Mouse (Mus musculus) embryonic fibroblast, embryonic 13.5 days (primary cell): ENCODE measurements around the gene Samt1. TPM values are rescaled to one million over a fixed set of nuclear protein-coding genes. Genes with fewer than 3 reads are reported as not detected.
"Not testable (repeated sequence)": the region's sequence is repeated elsewhere in the genome, so short reads cannot be mapped to it uniquely, and the experiment has no call there.

Experiments
- H3K27ac ChIP-seq: 2 replicates; pipeline ENCODE4 v1.5.1; 2012; ENCODE audit warnings: low read length, control low read depth, inconsistent platforms; ENCODE audit not compliant: insufficient read depth
- H3K4me1 ChIP-seq: 2 replicates; pipeline ENCODE4 v1.6.1; 2011; ENCODE audit warnings: low read length; ENCODE audit not compliant: control insufficient read depth, insufficient read depth
- H3K4me3 ChIP-seq: 2 replicates; pipeline ENCODE4 v1.5.1; 2011; ENCODE audit warnings: mild to moderate bottlenecking, control low read depth, low read length; ENCODE audit not compliant: insufficient read depth
- CTCF ChIP-seq: IDR thresholded peaks from 2 replicates; pipeline ENCODE4 v1.5.1; 2011; ENCODE audit warnings: mild to moderate bottlenecking, control low read depth, low read length, moderate library complexity, borderline replicate concordance; ENCODE audit not compliant: insufficient read depth
- POLR2A ChIP-seq: IDR thresholded peaks from 2 replicates; pipeline ENCODE4 v1.6.1; 2011; ENCODE audit warnings: low read depth, mild to moderate bottlenecking, control low read depth, low read length, moderate library complexity
- polyA plus RNA-seq: library from polyadenylated mRNA; stranded (reverse); fragments of >200 nt; gene quantifications from 2 replicates; pipeline ENCODE4 v1.2.4, GENCODE M21; 2011; ENCODE audit warnings: low read depth; ENCODE audit not compliant: missing spikeins, insufficient read length

The Samt1 gene
- not detected in 2 replicates for polyA plus RNA-seq

DNA sequence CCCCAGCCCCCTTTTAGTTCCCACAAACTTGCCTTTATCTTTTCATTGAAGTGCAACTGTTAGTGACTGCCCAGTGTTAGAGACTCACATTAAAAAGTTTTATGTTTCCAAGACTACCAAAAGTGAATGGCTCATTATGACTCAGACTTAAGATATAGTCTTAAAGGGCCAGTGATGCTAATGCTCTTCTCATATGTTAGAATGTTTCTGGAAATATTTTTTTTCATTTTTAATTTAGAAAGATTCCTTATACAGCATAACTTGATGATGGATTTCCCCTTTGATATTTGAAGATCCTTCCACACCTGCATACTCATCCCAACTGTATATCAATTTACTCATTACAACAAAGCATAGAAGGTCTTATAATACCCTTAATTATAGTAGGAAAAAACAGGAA is at the start of gene Samt1:
TSS of gene Samt1 (minus strand) at position 101 of the 400 bp plus-strand sequence.
- not testable (repeated sequence) for H3K27ac ChIP-seq, H3K4me1 ChIP-seq, H3K4me3 ChIP-seq

DNA sequence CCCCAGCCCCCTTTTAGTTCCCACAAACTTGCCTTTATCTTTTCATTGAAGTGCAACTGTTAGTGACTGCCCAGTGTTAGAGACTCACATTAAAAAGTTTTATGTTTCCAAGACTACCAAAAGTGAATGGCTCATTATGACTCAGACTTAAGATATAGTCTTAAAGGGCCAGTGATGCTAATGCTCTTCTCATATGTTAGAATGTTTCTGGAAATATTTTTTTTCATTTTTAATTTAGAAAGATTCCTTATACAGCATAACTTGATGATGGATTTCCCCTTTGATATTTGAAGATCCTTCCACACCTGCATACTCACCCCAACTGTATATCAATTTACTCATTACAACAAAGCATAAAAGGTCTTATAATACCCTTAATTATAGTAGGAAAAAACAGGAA is 42.5 kb upstream of the Samt1 start, which contains the start of gene Gm10057:
TSS of gene Gm10057 (minus strand) at position 101 of the 400 bp plus-strand sequence.
- not testable (repeated sequence) for H3K4me3 ChIP-seq, H3K27ac ChIP-seq, H3K4me1 ChIP-seq

DNA sequence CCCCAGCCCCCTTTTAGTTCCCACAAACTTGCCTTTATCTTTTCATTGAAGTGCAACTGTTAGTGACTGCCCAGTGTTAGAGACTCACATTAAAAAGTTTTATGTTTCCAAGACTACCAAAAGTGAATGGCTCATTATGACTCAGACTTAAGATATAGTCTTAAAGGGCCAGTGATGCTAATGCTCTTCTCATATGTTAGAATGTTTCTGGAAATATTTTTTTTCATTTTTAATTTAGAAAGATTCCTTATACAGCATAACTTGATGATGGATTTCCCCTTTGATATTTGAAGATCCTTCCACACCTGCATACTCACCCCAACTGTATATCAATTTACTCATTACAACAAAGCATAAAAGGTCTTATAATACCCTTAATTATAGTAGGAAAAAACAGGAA is 21.3 kb upstream of the Samt1 start, which contains the start of gene 4921511M17Rik:
TSS of gene 4921511M17Rik (minus strand) at position 101 of the 400 bp plus-strand sequence.
- not testable (repeated sequence) for H3K27ac ChIP-seq, H3K4me1 ChIP-seq, H3K4me3 ChIP-seq

DNA sequence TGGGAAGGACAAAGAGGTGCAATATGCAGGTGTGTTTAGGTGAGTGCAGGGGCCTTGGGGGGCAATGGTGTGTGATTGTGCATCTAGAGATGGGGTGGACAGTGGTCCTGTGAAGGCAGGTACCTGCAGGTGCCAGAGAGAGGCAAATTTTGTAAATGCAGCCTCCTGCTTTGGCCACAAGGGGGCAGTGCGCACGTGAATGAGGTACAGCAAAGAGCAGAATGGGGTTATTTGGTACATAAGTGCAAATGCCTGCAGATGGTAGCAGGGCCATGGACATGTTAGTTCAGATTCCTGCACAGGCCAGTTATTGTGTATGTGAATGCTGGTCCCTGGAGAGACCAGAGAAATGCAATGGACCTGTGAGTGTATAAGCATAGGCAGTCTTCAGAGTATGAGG is 35.5 kb downstream of the Samt1 start:
- H3K27ac ChIP-seq, H3K4me3 ChIP-seq, H3K4me1 ChIP-seq: not testable (repeated sequence)

DNA sequence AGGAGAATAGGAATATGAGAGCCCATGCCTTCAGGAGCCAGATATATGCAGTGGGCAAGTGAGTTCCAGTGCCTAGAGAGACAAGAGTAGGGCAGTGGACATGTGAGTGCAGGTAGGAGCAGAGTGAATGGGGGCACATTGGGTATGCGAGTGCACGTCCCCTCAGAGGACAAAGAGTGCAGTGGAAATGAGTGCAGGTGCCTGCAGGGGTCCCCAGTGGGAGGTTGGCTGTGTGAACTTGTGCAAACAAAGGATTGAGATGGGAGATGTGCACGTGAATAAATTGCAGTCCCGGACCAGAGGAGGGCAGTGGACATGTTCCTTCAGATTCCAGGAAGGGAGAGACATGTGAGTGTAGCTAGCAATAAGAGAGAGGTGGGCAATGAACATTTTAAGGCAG is 36.0 kb downstream of the Samt1 start:
- not testable (repeated sequence) for H3K27ac ChIP-seq, H3K4me3 ChIP-seq, H3K4me1 ChIP-seq

DNA sequence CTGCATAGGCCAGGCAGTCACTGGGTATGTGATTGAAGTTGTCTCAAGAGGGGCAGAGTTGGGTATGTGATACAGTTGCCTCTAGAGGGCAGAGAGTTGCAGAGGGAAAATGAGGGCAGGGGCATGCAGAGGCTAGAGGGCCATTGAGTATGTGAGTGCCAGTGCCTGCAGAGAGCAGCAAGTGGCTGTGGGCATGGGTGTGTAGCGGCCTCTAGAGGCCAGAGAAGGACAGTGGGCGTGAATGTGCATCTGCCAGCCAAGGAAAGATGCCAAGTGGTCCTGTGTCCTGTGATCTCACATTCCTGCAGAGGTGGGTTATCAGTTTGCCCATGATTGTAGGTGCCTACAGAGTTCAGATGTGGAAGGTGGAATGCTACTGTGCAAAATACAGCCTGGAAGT is 38.0 kb downstream of the Samt1 start:
- TF ChIP-seq CTCF (no peak), POLR2A (no peak)

DNA sequence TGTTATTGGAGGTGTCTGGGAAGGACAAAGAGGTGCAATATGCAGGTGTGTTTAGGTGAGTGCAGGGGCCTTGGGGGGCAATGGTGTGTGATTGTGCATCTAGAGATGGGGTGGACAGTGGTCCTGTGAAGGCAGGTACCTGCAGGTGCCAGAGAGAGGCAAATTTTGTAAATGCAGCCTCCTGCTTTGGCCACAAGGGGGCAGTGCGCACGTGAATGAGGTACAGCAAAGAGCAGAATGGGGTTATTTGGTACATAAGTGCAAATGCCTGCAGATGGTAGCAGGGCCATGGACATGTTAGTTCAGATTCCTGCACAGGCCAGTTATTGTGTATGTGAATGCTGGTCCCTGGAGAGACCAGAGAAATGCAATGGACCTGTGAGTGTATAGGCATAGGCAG is 59.6 kb downstream of the Samt1 start:
- not testable (repeated sequence) for H3K4me1 ChIP-seq, H3K4me3 ChIP-seq, H3K27ac ChIP-seq

More for the DNA sequence above, 38.0 kb downstream of the Samt1 start:
- H3K27ac ChIP-seq = no peak overlapping the region
- no peak overlapping the region for H3K4me3 ChIP-seq
- H3K4me1 ChIP-seq = no peaks in the 10 kb centered on the region

Other genes with a start within 250 kb of the Samt1 start
- 3.4 TPM in 2 replicates for gene Spin2c, start 180.4 kb downstream of the Samt1 start, polyA plus RNA-seq
- gene 4921511M17Rik, start 21.2 kb upstream of the Samt1 start, polyA plus RNA-seq = not detected in 2 replicates
- gene Gm10057, start 42.4 kb upstream of the Samt1 start, polyA plus RNA-seq = not detected in 2 replicates
- not detected in 2 replicates for gene Gm15140, start 108.0 kb upstream of the Samt1 start, polyA plus RNA-seq